ENCODE assay signal across 16 mouse cellular contexts in the genomic region with DNA sequence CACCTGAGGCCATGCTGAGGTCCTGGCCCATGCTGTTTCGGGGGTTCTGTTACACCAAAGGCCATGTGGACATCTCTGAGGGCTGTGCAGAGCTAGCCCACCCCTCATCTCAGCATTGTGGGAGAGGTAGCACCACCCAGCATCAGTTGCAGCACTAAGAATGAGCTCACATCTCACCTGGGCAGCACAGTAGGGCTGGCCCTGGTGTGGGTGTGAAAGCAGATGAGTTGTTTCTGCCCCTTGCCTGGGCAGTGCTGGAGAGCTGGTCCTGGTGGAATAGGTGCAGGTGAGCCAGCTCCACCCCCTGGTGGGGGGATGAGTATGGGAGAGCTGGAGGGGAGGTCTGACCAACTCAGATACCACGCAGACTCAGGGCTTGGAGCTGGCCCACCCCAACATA.
"Had no signal": no experiment of that assay in that cellular context is flagged by ENCODE, and none has a peak within 500 bp of the region (broad histone marks: within the 10 kb centered on the region; RNA-seq: fewer than 3 reads in every experiment).

No protein-coding gene starts in this region.

- H3K9me3 ChIP-seq: intestine, embryonic 15.5 days; kidney, embryonic 15.5 days; liver, embryonic 15.5 days; stomach, embryonic 15.5 days had no signal

- H3K4me1 ChIP-seq: intestine, embryonic 15.5 days; kidney, embryonic 15.5 days; midbrain, embryonic 12.5 days; stomach, embryonic 15.5 days had no signal

- H3K27ac ChIP-seq: intestine, embryonic 15.5 days; kidney, embryonic 15.5 days; left cerebral cortex, adult 2 months; limb, embryonic 12.5 days; liver, embryonic 15.5 days; midbrain, embryonic 12.5 days; stomach, embryonic 15.5 days had no signal

- H3K27me3 ChIP-seq: intestine, embryonic 15.5 days; kidney, embryonic 15.5 days; limb, embryonic 12.5 days; liver, embryonic 15.5 days; midbrain, embryonic 12.5 days; stomach, embryonic 15.5 days had no signal

- H3K9ac ChIP-seq: intestine, embryonic 15.5 days; kidney, embryonic 15.5 days; limb, embryonic 12.5 days; liver, embryonic 15.5 days; midbrain, embryonic 12.5 days; stomach, embryonic 15.5 days had no signal

- H3K4me2 ChIP-seq: intestine, embryonic 15.5 days; kidney, embryonic 15.5 days; limb, embryonic 12.5 days; liver, embryonic 15.5 days; midbrain, embryonic 12.5 days; stomach, embryonic 15.5 days had no signal

- ATAC-seq: intestine, embryonic 15.5 days; lung, postnatal 0 days had no signal

- DNase-seq: kidney, adult 18-20 months; kidney, postnatal 25 days; liver; lung, adult 2 months; lung, postnatal 36 days; right cerebral cortex, postnatal 14 days; thymus, adult 2 months; thymus, postnatal 25 days had no signal

- H3K4me3 ChIP-seq: intestine, embryonic 15.5 days; kidney, embryonic 15.5 days; left cerebral cortex, adult 2 months; limb, embryonic 12.5 days; liver, embryonic 15.5 days; midbrain, embryonic 12.5 days; stomach, embryonic 15.5 days had no signal

- H3K36me3 ChIP-seq: intestine, embryonic 15.5 days; kidney, embryonic 15.5 days; liver, embryonic 15.5 days; midbrain, embryonic 12.5 days; stomach, embryonic 15.5 days had no signal
